ENCODE assay signal across 8 mouse cellular contexts in genomic region chr8:66323045-66323807, GRCm38 (mm10).
A peak's percentile ranks its signal among the peaks of the same experiment; 100 is the strongest.
DNase-seq lines count a peak whose midpoint lies in the region; ATAC-seq and TF ChIP-seq lines count a peak whose summit lies in the region.

No protein-coding gene starts in this region.

- no peaks in the 10 kb centered on the region for H3K36me3 ChIP-seq in liver, postnatal 0 days (replicated peaks; ENCODE audit: insufficient read depth, low read length)

- peak; percentile 13 for DNase-seq in embryo, embryonic 10 days (ENCODE audit: low spot score)
- no peak for DNase-seq in embryo, embryonic 9.5 days (ENCODE audit: extremely low spot score)
- DNase-seq in thymus, postnatal 14 days, result peak; percentile 3
- no peak for DNase-seq in thymus, postnatal 36 days
- DNase-seq in liver, postnatal 0 days, result peak; percentile 40
- DNase-seq in urinary bladder, postnatal 10 days (ENCODE audit: low spot score), result no peak

- no peaks in the 10 kb centered on the region for H3K27me3 ChIP-seq in liver, postnatal 0 days (ENCODE audit: insufficient read depth, low read length)

- peak; percentile 82 for TF ChIP-seq CTCF in liver, postnatal 0 days (IDR thresholded peaks at IDR 0.05; ENCODE audit: low read depth)

- ATAC-seq in hematopoietic stem cell, adult 5-6 weeks (replicated peaks in 1 of 2; ENCODE audit: insufficient read depth in 1 of 2, low FRiP score in 2 of 2, low TSS enrichment in 1 of 2, low read depth in 1 of 2, poor library complexity in 2 of 2, severe bottlenecking in 2 of 2), result peak; percentile 98
- ATAC-seq in liver, postnatal 0 days, result peak; percentile 29; the same call in 1 of the 2 replicates
- no peak for ATAC-seq in inflammation-experienced regulatory T-cells, adult 6 months

- no peaks in the 10 kb centered on the region for H3K9me3 ChIP-seq in liver, postnatal 0 days (ENCODE audit: low read length)

- H3K27ac ChIP-seq in liver, postnatal 0 days (ENCODE audit: low read depth), result no peak overlapping the region

- WGBS in liver, postnatal 0 days (ENCODE audit: insufficient replicate concordance), result 20% methylated on average over 4 of the region's 4 CpGs

- no peaks in the 10 kb centered on the region for H3K4me1 ChIP-seq in liver, postnatal 0 days (ENCODE audit: insufficient read depth)

- H3K4me3 ChIP-seq in liver, postnatal 0 days (ENCODE audit: low read depth, low read length), result no peak overlapping the region

- no peak for TF ChIP-seq EP300 in liver, postnatal 0 days (IDR thresholded peaks at IDR 0.05; ENCODE audit: low read depth)

- no peak overlapping the region for H3K9ac ChIP-seq in liver, postnatal 0 days (replicated peaks)

- no peak overlapping the region for H3K4me2 ChIP-seq in liver, postnatal 0 days (ENCODE audit: low read depth, low read length)

Comparison
In these comparisons a context has a peak if more than half of its experiments do, and no peak if none do; other contexts are left out.
1. DNase-seq: peak in embryo, embryonic 10 days (single experiment), thymus, postnatal 14 days (single experiment) and liver, postnatal 0 days (single experiment); none in embryo, embryonic 9.5 days (single experiment), thymus, postnatal 36 days (0 of 2) and urinary bladder, postnatal 10 days (single experiment).